Mouse (Mus musculus): ENCODE results near the gene Timp1. TPM values are rescaled to one million over a fixed set of nuclear protein-coding genes. Genes with fewer than 3 reads are reported as not detected.

The Timp1 gene
- total and polyA plus RNA-seq, 2 experiments from 2014 or later, result 2.6 to 3.0 TPM

DNA sequence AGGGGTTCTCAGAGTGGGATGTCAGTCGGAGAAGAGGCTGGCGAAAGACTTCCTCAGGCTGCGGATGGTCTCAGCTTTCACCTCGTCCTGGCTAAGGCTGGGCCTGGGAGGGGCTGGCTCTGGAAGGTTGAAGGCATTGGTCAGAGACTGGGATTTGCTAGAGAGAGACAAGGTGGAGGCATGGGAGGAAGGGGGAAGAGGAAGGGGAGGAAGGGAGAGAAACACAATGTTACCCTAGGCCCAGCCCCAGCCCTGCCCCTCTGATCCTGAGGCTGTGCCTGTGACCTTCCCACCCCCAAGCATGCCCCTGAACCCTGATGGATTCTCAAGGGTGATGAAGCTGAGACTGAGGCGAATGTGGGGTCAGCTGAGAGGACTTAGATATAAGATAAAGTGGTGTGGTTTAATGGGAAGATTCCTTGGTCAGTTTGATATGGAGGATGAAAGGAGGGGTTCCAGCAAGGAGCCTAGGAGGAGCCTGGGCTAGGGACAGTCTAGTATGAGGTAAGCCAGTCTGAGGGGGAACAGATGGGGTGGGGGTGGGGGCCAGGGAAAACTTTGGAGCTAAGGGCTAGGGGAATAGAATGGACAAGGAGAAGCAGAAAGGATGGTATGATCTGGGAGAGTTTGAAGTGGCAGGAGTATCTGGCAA, 8.4 kb upstream of the Timp1 start:
- WGBS, result 60% methylated on average over 5 of the region's 5 CpGs
- Histone ChIP-seq H3K36me3 (ENCODE audit: insufficient read depth) (peaks cover 11% of the 10 kb centered on the region), H3K9ac (no peak overlapping the region), H3K27ac (ENCODE audit: low read depth, low read length) (no peak overlapping the region), H3K4me1 (ENCODE audit: insufficient read depth) (no peaks in the 10 kb centered on the region), H3K27me3 (ENCODE audit: insufficient read depth, low read length) (no peaks in the 10 kb centered on the region), H3K4me3 (ENCODE audit: low read depth, low read length) (no peak overlapping the region), H3K4me2 (ENCODE audit: low read depth) (no peak overlapping the region), H3K9me3 (ENCODE audit: low read length) (no peaks in the 10 kb centered on the region)
- ATAC-seq (no peak), DNase-seq (no peak)
- TF ChIP-seq CTCF (IDR thresholded peaks at IDR 0.05; ENCODE audit: low read depth), result no peak

- no peak for DNase-seq
- H3K4me1 ChIP-seq (ENCODE audit: insufficient read depth), result no peaks in the 10 kb centered on the region
- TF ChIP-seq CTCF (IDR thresholded peaks at IDR 0.05; ENCODE audit: low read depth), result no peak
- no peaks in the 10 kb centered on the region for H3K27me3 ChIP-seq (ENCODE audit: insufficient read depth, low read length)
- H3K9me3 ChIP-seq (ENCODE audit: low read length), result no peaks in the 10 kb centered on the region
- ATAC-seq, result no peak
- no peak overlapping the region for H3K4me2 ChIP-seq (ENCODE audit: low read depth)
- 56% methylated on average over 29 of the region's 29 CpGs for WGBS
- H3K27ac ChIP-seq (ENCODE audit: low read depth, low read length), result no peak overlapping the region
- no peak overlapping the region for H3K4me3 ChIP-seq (ENCODE audit: low read depth, low read length)
- H3K9ac ChIP-seq, result no peak overlapping the region
- peaks cover 11% of the 10 kb centered on the region for H3K36me3 ChIP-seq (ENCODE audit: insufficient read depth)
Observed at GRCm38 (mm10) chrX:20862105-20863065, 7.6 kb upstream of the Timp1 start.

GRCm38 (mm10) chrX:20863161-20864101, 6.5 kb upstream of the Timp1 start:
- 83% methylated on average over 9 of the region's 9 CpGs for WGBS
- ATAC-seq, result no peak
- no peak for TF ChIP-seq CTCF (IDR thresholded peaks at IDR 0.05; ENCODE audit: low read depth)
- Histone ChIP-seq H3K27ac (ENCODE audit: low read depth, low read length) (no peak overlapping the region), H3K27me3 (ENCODE audit: insufficient read depth, low read length) (no peaks in the 10 kb centered on the region), H3K4me1 (ENCODE audit: insufficient read depth) (no peaks in the 10 kb centered on the region), H3K4me3 (ENCODE audit: low read depth, low read length) (no peak overlapping the region), H3K9ac (no peak overlapping the region), H3K36me3 (ENCODE audit: insufficient read depth) (peaks cover 11% of the 10 kb centered on the region), H3K9me3 (ENCODE audit: low read length) (no peaks in the 10 kb centered on the region), H3K4me2 (ENCODE audit: low read depth) (no peak overlapping the region)
- no peak for DNase-seq

- no peak for DNase-seq
- Histone ChIP-seq H3K36me3 (ENCODE audit: insufficient read depth) (no peaks in the 10 kb centered on the region), H3K4me1 (ENCODE audit: insufficient read depth) (no peaks in the 10 kb centered on the region), H3K4me3 (ENCODE audit: low read depth, low read length) (no peak overlapping the region), H3K9me3 (ENCODE audit: low read length) (no peaks in the 10 kb centered on the region), H3K4me2 (ENCODE audit: low read depth) (no peak overlapping the region), H3K9ac (no peak overlapping the region), H3K27me3 (ENCODE audit: insufficient read depth, low read length) (no peaks in the 10 kb centered on the region), H3K27ac (ENCODE audit: low read depth, low read length) (no peak overlapping the region)
- 73% methylated on average over 4 of the region's 4 CpGs for WGBS
- ATAC-seq, result no peak
- TF ChIP-seq CTCF (IDR thresholded peaks at IDR 0.05; ENCODE audit: low read depth), result no peak
Observed at GRCm38 (mm10) chrX:20868091-20868490, 1.9 kb upstream of the Timp1 start.

DNA sequence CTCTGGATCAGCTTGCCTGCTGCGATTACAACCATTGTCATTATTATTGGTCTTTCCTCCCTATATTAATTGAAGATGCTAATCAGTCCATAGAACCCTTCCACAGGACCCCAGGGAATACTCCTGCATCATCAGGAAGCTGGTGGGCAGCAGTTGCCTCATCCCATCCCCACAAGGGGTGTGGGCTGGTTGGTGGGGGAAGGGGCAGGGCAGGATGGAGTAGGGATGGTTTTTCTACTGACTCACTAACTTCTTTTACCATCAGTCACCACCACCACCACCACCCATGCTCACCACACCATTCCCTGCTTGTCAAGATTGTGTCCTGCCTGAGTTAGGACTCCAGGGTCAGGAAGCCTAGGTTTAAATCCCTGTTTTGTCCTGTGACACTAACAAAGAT, 763 bp upstream of the Timp1 start:
- H3K36me3 ChIP-seq (ENCODE audit: insufficient read depth), result no peaks in the 10 kb centered on the region
- no peak for TF ChIP-seq CTCF (IDR thresholded peaks at IDR 0.05; ENCODE audit: low read depth)
- 88% methylated on average over 1 of the region's 1 CpGs for WGBS
- no peaks in the 10 kb centered on the region for H3K9me3 ChIP-seq (ENCODE audit: low read length)
- H3K4me3 ChIP-seq (ENCODE audit: low read depth, low read length), result no peak overlapping the region
- no peak overlapping the region for H3K27ac ChIP-seq (ENCODE audit: low read depth, low read length)
- H3K27me3 ChIP-seq (ENCODE audit: insufficient read depth, low read length), result no peaks in the 10 kb centered on the region
- no peak for ATAC-seq
- H3K9ac ChIP-seq, result no peak overlapping the region
- no peak overlapping the region for H3K4me2 ChIP-seq (ENCODE audit: low read depth)
- H3K4me1 ChIP-seq (ENCODE audit: insufficient read depth), result no peaks in the 10 kb centered on the region
- no peak for DNase-seq

DNA sequence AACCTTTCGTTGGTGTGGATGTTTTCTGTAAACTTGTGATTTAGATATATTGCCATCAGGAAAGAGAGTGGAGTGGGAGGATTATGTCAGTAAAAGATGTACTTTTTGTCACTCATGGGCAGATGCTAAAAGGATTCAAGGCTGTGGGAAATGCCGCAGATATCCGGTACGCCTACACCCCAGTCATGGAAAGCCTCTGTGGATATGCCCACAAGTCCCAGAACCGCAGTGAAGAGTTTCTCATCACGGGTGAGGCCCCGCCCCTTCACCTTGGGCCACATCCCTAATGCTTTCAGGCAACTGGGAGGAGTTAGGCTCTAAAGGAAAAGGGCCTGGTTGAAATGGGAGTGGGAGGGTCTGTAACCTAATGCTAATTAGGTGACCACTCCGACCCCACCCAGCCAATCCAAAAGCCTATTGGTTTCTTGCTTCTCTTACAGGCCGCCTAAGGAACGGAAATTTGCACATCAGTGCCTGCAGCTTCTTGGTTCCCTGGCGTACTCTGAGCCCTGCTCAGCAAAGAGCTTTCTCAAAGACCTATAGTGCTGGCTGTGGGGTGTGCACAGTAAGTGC, 3.0 kb downstream of the Timp1 start:
- H3K27ac ChIP-seq (ENCODE audit: low read depth, low read length), result no peak overlapping the region
- H3K4me1 ChIP-seq (ENCODE audit: insufficient read depth), result no peaks in the 10 kb centered on the region
- ATAC-seq, result no peak
- H3K27me3 ChIP-seq (ENCODE audit: insufficient read depth, low read length), result no peaks in the 10 kb centered on the region
- no peak overlapping the region for H3K4me2 ChIP-seq (ENCODE audit: low read depth)
- no peak for DNase-seq
- no peak for TF ChIP-seq CTCF (IDR thresholded peaks at IDR 0.05; ENCODE audit: low read depth)
- no peak overlapping the region for H3K4me3 ChIP-seq (ENCODE audit: low read depth, low read length)
- no peak overlapping the region for H3K9ac ChIP-seq
- no peaks in the 10 kb centered on the region for H3K36me3 ChIP-seq (ENCODE audit: insufficient read depth)
- WGBS, result 46% methylated on average over 11 of the region's 11 CpGs
- H3K9me3 ChIP-seq (ENCODE audit: low read length), result no peaks in the 10 kb centered on the region

Measured in forebrain, postnatal 0 days (tissue).